Mouse (Mus musculus): ENCODE measurements around the gene 1810065E05Rik. TPM values are rescaled to one million over a fixed set of nuclear protein-coding genes. Genes with fewer than 3 reads are reported as not detected.

Gene 1810065E05Rik
- polyA plus RNA-seq, 1 experiment from 2014 or later = not detected

DNA sequence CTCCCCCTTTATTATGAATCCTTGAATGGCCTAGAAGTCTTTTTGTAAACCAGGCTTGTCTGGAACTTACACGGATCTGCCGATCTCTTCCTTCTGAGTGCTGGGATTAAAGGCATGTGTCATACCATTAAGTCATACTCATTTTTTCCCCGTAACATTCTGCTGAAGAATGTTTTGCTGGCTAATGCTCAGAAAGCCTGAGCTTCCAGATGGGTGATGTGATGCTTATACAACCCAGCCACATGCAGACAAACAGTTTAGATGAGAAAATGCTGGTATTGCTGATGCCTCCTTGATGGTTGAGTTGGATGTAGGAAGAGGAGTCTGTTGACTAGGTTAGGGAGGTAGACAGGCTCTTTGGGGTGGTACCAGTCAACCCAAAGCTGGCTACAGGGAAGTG is 2.6 kb upstream of the 1810065E05Rik start:
- no peaks in the 10 kb centered on the region for H3K9me3 ChIP-seq (ENCODE audit: control insufficient read depth, low read length)
- no peak overlapping the region for H3K27ac ChIP-seq (replicated peaks; ENCODE audit: low read depth, low read length)
- no peaks in the 10 kb centered on the region for H3K4me1 ChIP-seq (ENCODE audit: control insufficient read depth, insufficient read depth, low read length)
- peak; percentile 26 for DNase-seq (ENCODE audit: low spot score)
- no peak overlapping the region for H3K9ac ChIP-seq (ENCODE audit: low read depth, low read length)
- H3K4me2 ChIP-seq (ENCODE audit: low read depth, low read length) = no peak overlapping the region
- no peak for ATAC-seq (ENCODE audit: low read depth)
- H3K27me3 ChIP-seq (replicated peaks; ENCODE audit: control insufficient read depth, insufficient read depth, low read length) = no peaks in the 10 kb centered on the region
- no peaks in the 10 kb centered on the region for H3K36me3 ChIP-seq (ENCODE audit: control insufficient read depth, insufficient read depth, low read length)
- 47% methylated on average over 3 of the region's 3 CpGs for WGBS
- no peak overlapping the region for H3K4me3 ChIP-seq (ENCODE audit: low read depth, low read length)

DNA sequence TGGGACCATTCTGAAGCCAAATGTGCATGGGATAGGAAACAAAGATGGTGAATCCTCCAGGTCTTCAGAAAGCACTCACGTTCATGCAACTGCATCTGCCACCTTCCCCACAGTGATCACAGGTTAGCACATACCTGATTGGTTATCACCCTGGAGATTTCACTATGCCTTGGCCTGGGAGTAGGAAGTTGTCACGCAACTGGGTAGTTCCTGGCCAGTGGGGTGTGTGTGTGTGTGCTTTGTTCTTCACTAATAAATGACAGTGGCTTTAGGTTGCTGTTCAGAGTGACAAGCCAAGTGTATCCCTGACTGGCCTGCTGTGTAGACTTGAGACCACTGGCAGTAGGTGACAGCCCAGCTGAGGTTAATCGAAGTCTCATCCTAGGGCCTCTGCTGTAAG is 11.3 kb downstream of the 1810065E05Rik start, which contains the start of gene Gm12253:
Gm12253 (plus strand) TSS at position 301 of the 400 bp plus-strand sequence.
- H3K27me3 ChIP-seq (replicated peaks; ENCODE audit: control insufficient read depth, insufficient read depth, low read length) = no peaks in the 10 kb centered on the region
- no peaks in the 10 kb centered on the region for H3K36me3 ChIP-seq (ENCODE audit: control insufficient read depth, insufficient read depth, low read length)
- H3K4me3 ChIP-seq (ENCODE audit: low read depth, low read length) = no peak within 1 kb of the TSS
- no peak within 1 kb of the TSS for H3K4me2 ChIP-seq (ENCODE audit: low read depth, low read length)
- no peaks in the 10 kb centered on the region for H3K9me3 ChIP-seq (ENCODE audit: control insufficient read depth, low read length)
- no peak within 1 kb of the TSS for H3K27ac ChIP-seq (replicated peaks; ENCODE audit: low read depth, low read length)
- no peaks in the 10 kb centered on the region; the same call in 1 of the 2 replicates for H3K4me1 ChIP-seq (ENCODE audit: control insufficient read depth, insufficient read depth, low read length)
- ATAC-seq (ENCODE audit: low read depth) (no peak), DNase-seq (ENCODE audit: low spot score) (no peak)
- H3K9ac ChIP-seq (ENCODE audit: low read depth, low read length) = no peak within 1 kb of the TSS
- WGBS = 92% methylated on average over 3 of the region's 3 CpGs

DNA sequence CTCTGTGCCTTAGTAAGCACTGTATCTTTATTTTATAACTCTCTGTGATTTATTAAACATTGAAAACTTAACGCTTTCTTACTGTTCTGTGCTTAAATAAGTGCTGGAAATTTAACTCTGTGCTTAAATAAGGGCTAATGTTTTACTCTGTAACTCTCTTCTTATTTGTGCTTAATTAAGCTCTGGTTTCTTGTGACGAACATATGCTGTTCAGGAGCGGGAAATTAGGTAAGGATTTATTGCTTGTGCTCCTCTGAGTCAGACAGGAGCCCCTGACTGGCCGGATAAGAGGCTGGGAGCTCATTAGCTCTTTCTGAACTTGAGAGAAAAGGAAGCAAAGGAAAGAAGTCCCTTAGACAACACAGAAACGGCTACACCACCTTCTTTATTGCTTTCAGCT is 17.0 kb downstream of the 1810065E05Rik start:
- no peak for ATAC-seq (ENCODE audit: low read depth)
- no peak for DNase-seq (ENCODE audit: low spot score)
- H3K36me3 ChIP-seq (ENCODE audit: control insufficient read depth, insufficient read depth, low read length) = no peaks in the 10 kb centered on the region
- H3K4me1 ChIP-seq (ENCODE audit: control insufficient read depth, insufficient read depth, low read length) = no peaks in the 10 kb centered on the region
- H3K27ac ChIP-seq (replicated peaks; ENCODE audit: low read depth, low read length) = no peak overlapping the region
- 42% methylated on average over 5 of the region's 5 CpGs for WGBS
- no peak overlapping the region for H3K4me2 ChIP-seq (ENCODE audit: low read depth, low read length)
- no peaks in the 10 kb centered on the region for H3K9me3 ChIP-seq (ENCODE audit: control insufficient read depth, low read length)
- no peak overlapping the region for H3K4me3 ChIP-seq (ENCODE audit: low read depth, low read length)
- no peaks in the 10 kb centered on the region for H3K27me3 ChIP-seq (replicated peaks; ENCODE audit: control insufficient read depth, insufficient read depth, low read length)
- no peak overlapping the region for H3K9ac ChIP-seq (ENCODE audit: low read depth, low read length)

DNA sequence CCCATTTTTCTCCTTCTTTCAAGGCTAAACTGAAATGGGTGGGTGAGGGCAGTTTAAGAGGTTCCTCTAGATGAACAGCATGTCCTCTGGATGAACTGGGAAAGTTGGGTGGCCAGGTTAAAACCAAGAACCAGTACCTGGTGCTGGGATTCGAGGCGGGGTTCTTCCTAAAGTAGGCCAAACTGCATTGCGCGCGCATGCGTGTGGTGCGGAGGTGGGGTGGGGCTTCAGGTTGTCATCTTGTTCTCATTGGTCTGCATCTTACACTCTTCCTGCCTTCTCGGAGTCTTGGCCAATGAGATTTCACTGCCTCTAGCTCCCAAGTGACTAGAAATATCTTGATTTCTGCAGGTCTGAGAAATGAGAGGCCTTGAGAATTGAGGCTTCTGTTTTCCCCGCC is 31.8 kb downstream of the 1810065E05Rik start, which contains the start of gene Lypd9:
Lypd9 (minus strand) TSS at position 165 of the 400 bp plus-strand sequence.
- Histone ChIP-seq H3K4me3 (ENCODE audit: low read depth, low read length) (no peak within 1 kb of the TSS), H3K4me1 (ENCODE audit: control insufficient read depth, insufficient read depth, low read length) (no peaks in the 10 kb centered on the region), H3K27me3 (replicated peaks; ENCODE audit: control insufficient read depth, insufficient read depth, low read length) (no peaks in the 10 kb centered on the region), H3K9ac (ENCODE audit: low read depth, low read length) (no peak within 1 kb of the TSS), H3K4me2 (ENCODE audit: low read depth, low read length) (no peak within 1 kb of the TSS), H3K9me3 (ENCODE audit: control insufficient read depth, low read length) (no peaks in the 10 kb centered on the region), H3K27ac (replicated peaks; ENCODE audit: low read depth, low read length) (no peak within 1 kb of the TSS), H3K36me3 (ENCODE audit: control insufficient read depth, insufficient read depth, low read length) (no peaks in the 10 kb centered on the region)
- ATAC-seq (ENCODE audit: low read depth) (no peak), DNase-seq (ENCODE audit: low spot score) (no peak)
- WGBS = 96% methylated on average over 9 of the region's 9 CpGs

DNA sequence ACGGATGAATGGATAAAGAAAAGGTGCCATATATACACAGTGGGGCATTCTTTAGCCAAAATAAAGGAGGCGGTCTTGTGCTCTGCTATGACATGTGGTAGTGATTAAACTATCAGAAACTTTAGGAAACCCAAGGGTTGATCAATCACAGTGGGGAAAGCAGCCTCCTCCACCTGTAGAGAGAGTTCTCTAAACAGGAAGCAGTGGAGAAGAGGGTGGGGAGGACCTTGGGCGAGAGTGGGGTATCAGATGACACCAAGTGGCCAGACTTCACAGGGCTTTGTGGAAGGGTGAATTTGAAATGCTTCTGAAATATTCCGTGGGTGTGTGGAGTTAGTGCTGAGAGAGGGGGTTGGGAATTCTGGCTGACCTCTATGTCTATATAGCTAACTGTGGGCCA is 32.7 kb downstream of the 1810065E05Rik start:
- Histone ChIP-seq H3K9me3 (ENCODE audit: control insufficient read depth, low read length) (no peaks in the 10 kb centered on the region), H3K27me3 (replicated peaks; ENCODE audit: control insufficient read depth, insufficient read depth, low read length) (no peaks in the 10 kb centered on the region), H3K4me2 (ENCODE audit: low read depth, low read length) (no peak overlapping the region), H3K9ac (ENCODE audit: low read depth, low read length) (no peak overlapping the region), H3K4me1 (ENCODE audit: control insufficient read depth, insufficient read depth, low read length) (no peaks in the 10 kb centered on the region), H3K27ac (replicated peaks; ENCODE audit: low read depth, low read length) (no peak overlapping the region), H3K36me3 (ENCODE audit: control insufficient read depth, insufficient read depth, low read length) (no peaks in the 10 kb centered on the region), H3K4me3 (ENCODE audit: low read depth, low read length) (no peak overlapping the region)
- ATAC-seq (ENCODE audit: low read depth) = peak; percentile 44; the same call in 1 of the 2 replicates
- 22% methylated on average over 4 of the region's 4 CpGs for WGBS
- peak; percentile 20 for DNase-seq (ENCODE audit: low spot score)

DNA sequence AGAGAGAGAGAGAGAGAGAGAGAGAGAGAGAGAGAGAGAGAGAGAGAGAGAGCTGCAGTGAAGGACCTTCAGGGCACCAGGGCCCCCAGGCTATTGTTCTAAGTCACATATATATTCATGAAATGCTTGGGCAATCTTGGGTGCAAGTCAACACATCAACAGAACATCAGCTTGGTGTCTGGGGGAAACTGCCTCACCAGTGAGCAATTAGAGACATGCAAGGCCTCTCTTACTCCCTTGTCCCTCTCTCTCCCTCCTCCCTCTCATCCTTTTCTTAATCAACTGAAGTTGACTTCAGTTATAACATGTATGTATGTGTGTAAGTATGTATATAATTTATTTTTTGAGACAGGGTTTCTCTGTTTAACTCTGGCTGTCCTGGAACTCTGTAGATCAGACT is 41.3 kb downstream of the 1810065E05Rik start, which contains the start of gene Olfr30:
Olfr30 (minus strand) TSS at position 101 of the 400 bp plus-strand sequence.
- Histone ChIP-seq H3K9me3 (ENCODE audit: control insufficient read depth, low read length) (no peaks in the 10 kb centered on the region), H3K4me1 (ENCODE audit: control insufficient read depth, insufficient read depth, low read length) (no peaks in the 10 kb centered on the region), H3K9ac (ENCODE audit: low read depth, low read length) (no peak within 1 kb of the TSS), H3K36me3 (ENCODE audit: control insufficient read depth, insufficient read depth, low read length) (no peaks in the 10 kb centered on the region), H3K4me2 (ENCODE audit: low read depth, low read length) (no peak within 1 kb of the TSS), H3K27me3 (replicated peaks; ENCODE audit: control insufficient read depth, insufficient read depth, low read length) (no peaks in the 10 kb centered on the region), H3K4me3 (ENCODE audit: low read depth, low read length) (no peak within 1 kb of the TSS), H3K27ac (replicated peaks; ENCODE audit: low read depth, low read length) (no peak within 1 kb of the TSS)
- ATAC-seq (ENCODE audit: low read depth) (no peak), DNase-seq (ENCODE audit: low spot score) (no peak)

Other genes starting within 250 kb of the 1810065E05Rik start
- gene Mrpl22, start 249.4 kb upstream of the 1810065E05Rik start, polyA plus RNA-seq (2014; fragmentation: Nextera tagmentation; extraction: Ambion mirVana) = 112 and 113 TPM in 2 replicates
- gene Igtp, start 221.6 kb upstream of the 1810065E05Rik start, polyA plus RNA-seq (2014; fragmentation: Nextera tagmentation; extraction: Ambion mirVana) = 10.5 and 16.7 TPM in 2 replicates
- 4.4 and 5.7 TPM in 2 replicates for gene Irgm2, start 221.5 kb upstream of the 1810065E05Rik start, polyA plus RNA-seq (2014; fragmentation: Nextera tagmentation; extraction: Ambion mirVana)
- gene 4930438A08Rik, start 146.3 kb upstream of the 1810065E05Rik start, polyA plus RNA-seq (2014; fragmentation: Nextera tagmentation; extraction: Ambion mirVana) = 0.22 and 0.45 TPM in 2 replicates
- gene Zfp692, start 114.0 kb upstream of the 1810065E05Rik start, polyA plus RNA-seq (2014; fragmentation: Nextera tagmentation; extraction: Ambion mirVana) = 14.2 and 14.7 TPM in 2 replicates
- gene Zfp672, start 90.8 kb upstream of the 1810065E05Rik start, polyA plus RNA-seq (2014; fragmentation: Nextera tagmentation; extraction: Ambion mirVana) = 42.3 TPM in 2 replicates
- 23.2 and 27.3 TPM in 2 replicates for gene Sh3bp5l, start 90.4 kb upstream of the 1810065E05Rik start, polyA plus RNA-seq (2014; fragmentation: Nextera tagmentation; extraction: Ambion mirVana)
- gene Lypd8, start 42.1 kb upstream of the 1810065E05Rik start, polyA plus RNA-seq (2014; fragmentation: Nextera tagmentation; extraction: Ambion mirVana) = not detected in 2 replicates
- gene Gm12253, start 11.4 kb downstream of the 1810065E05Rik start, polyA plus RNA-seq (2014; fragmentation: Nextera tagmentation; extraction: Ambion mirVana) = not detected in 2 replicates
- not detected in 2 replicates for gene Lypd9, start 31.8 kb downstream of the 1810065E05Rik start, polyA plus RNA-seq (2014; fragmentation: Nextera tagmentation; extraction: Ambion mirVana)
- gene Olfr30, start 41.2 kb downstream of the 1810065E05Rik start, polyA plus RNA-seq (2014; fragmentation: Nextera tagmentation; extraction: Ambion mirVana) = 0.13 and 0.15 TPM in 2 replicates
- gene Olfr332, start 71.4 kb downstream of the 1810065E05Rik start, polyA plus RNA-seq (2014; fragmentation: Nextera tagmentation; extraction: Ambion mirVana) = 0.11 and 0.12 TPM in 2 replicates
- not detected in 2 replicates for gene Olfr331, start 81.5 kb downstream of the 1810065E05Rik start, polyA plus RNA-seq (2014; fragmentation: Nextera tagmentation; extraction: Ambion mirVana)
- 0.30 and 0.46 TPM in 2 replicates for gene Olfr330, start 113.7 kb downstream of the 1810065E05Rik start, polyA plus RNA-seq (2014; fragmentation: Nextera tagmentation; extraction: Ambion mirVana)
- 0.31 TPM in 1 of 2 replicates, not detected in the other for gene Olfr329-ps, start 125.3 kb downstream of the 1810065E05Rik start, polyA plus RNA-seq (2014; fragmentation: Nextera tagmentation; extraction: Ambion mirVana)
- not detected in 2 replicates for gene Olfr328, start 134.5 kb downstream of the 1810065E05Rik start, polyA plus RNA-seq (2014; fragmentation: Nextera tagmentation; extraction: Ambion mirVana)
- not detected in 2 replicates for gene Olfr224, start 149.4 kb downstream of the 1810065E05Rik start, polyA plus RNA-seq (2014; fragmentation: Nextera tagmentation; extraction: Ambion mirVana)
- gene Olfr325, start 156.6 kb downstream of the 1810065E05Rik start, polyA plus RNA-seq (2014; fragmentation: Nextera tagmentation; extraction: Ambion mirVana) = not detected in 2 replicates
- gene Olfr324, start 174.0 kb downstream of the 1810065E05Rik start, polyA plus RNA-seq (2014; fragmentation: Nextera tagmentation; extraction: Ambion mirVana) = not detected in 2 replicates
- gene 2210407C18Rik, start 195.0 kb downstream of the 1810065E05Rik start, polyA plus RNA-seq (2014; fragmentation: Nextera tagmentation; extraction: Ambion mirVana) = not detected in 2 replicates
- not detected in 2 replicates for gene Olfr323, start 209.4 kb downstream of the 1810065E05Rik start, polyA plus RNA-seq (2014; fragmentation: Nextera tagmentation; extraction: Ambion mirVana)
- 0.07 and 0.09 TPM in 2 replicates for gene Trim58, start 219.4 kb downstream of the 1810065E05Rik start, polyA plus RNA-seq (2014; fragmentation: Nextera tagmentation; extraction: Ambion mirVana)
- not detected in 2 replicates for gene Olfr322, start 237.7 kb downstream of the 1810065E05Rik start, polyA plus RNA-seq (2014; fragmentation: Nextera tagmentation; extraction: Ambion mirVana)